Mouse (Mus musculus) kidney, postnatal 25 days (tissue): ENCODE measurements around the gene Sept5.
A peak's percentile ranks its signal among the peaks of the same experiment; 100 is the strongest.

Source experiments
- DNase-seq, 2 experiments: peaks; one replicate each; pipeline ENCODE4 v3.0.0; 2021; ENCODE audit warnings: mixed read lengths in 2 of 2

Gene Sept5

GRCm38 (mm10) chr16:18581623-18582205 lies 48.0 kb downstream of the Sept5 start:
- peak in 1 of 2 experiments; percentile 10 for DNase-seq

DNA sequence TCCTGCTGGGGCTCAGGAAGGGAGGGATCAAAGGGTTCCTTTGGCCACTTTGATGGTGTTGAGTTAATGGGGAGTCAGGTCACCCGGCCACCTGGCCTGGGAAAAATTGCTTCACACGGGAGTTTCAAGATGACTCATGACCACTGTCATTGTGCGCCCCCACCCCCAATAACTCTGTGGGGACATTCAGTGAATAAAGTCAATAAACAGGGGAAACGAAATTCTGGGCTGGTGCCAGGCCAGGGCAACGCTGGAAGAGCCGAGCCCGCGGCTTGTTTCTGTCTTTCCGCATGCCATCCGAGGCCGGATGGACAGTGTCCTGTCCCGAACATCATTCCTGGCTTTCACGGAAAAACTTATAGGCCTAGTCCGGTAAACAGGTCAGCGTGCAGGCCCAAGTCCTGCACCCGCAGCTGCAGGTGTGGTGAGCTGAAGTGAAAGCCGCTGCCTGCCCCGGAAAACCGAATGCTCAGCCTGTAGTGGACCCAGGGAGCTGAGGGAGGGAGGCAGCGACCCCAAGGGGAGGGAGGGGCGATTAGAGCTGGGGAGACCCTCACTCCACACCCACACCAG lies 48.6 kb downstream of the Sept5 start:
- DNase-seq, result no peak

DNA sequence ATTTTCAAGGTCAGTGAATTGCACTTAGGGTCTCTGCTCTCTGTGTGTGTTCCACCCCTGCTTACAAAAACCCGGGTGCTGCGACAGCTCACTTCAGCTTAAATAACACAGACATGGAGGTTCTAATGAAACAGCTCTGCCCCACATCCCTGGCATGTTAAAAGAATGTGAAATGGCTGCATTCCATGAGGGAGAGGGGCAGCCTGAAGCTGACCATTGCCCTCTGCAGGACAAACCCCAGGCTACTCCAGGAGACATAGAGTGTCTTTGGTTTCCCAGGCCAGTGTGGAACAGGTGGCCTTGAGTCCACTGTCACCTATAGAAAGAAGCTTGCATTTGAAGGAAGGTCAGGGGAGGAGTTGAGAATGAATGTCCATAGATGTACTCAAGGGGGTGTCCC lies 49.4 kb downstream of the Sept5 start:
- no peak for DNase-seq

- no peak for DNase-seq
Observed at GRCm38 (mm10) chr16:18577599-18578160, 52.1 kb downstream of the Sept5 start.

DNA sequence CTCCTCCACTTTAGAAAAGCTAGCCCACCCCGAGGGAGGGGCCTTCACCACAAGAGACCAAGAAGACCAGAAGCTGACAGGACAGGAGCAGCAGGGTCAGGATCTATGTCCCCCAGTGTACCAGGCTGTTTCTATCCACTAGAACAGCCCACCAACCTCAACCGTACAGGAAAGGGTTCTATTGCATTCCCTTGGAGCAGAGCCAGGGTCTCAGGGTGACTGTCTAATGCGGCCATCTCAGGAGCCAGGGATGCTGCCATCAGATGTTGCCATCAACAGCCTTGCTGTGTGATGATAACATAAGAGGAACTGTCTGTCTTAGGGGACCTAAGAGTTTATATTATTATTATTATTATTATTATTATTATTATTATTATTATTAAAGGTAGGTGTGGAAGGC lies 52.7 kb downstream of the Sept5 start:
- no peak for DNase-seq

DNA sequence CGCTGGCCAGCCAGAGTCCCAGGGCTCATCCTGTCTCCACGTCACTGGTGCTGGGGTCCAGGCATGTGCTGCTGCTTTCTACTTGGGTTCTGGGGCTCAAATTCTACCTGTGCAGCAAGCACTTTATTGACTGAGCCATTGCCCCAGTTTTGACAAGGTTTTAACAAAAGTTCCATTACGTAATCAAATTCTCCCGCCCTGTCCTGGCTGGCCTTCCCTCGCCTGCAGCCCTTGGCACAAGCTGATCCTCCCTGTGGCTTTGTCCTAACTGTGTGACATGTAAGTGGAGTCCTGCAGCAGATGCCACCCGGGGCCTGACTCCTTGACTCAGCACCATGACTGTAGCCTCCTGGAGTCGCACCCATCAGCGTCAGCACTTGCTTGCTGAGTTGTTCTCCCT lies 55.6 kb downstream of the Sept5 start:
- no peak for DNase-seq
